Mouse (Mus musculus): ENCODE measurements around the gene Gm5800. TPM values are rescaled to one million over a fixed set of nuclear protein-coding genes. Genes with fewer than 3 reads are reported as not detected.
"Not testable (repeated sequence)": the region's sequence is repeated elsewhere in the genome, so short reads cannot be mapped to it uniquely, and the experiment has no call there.

Gm5800 gene
- total RNA-seq (2015) (not detected in 2 replicates), total RNA-seq (2017) (not detected in 2 replicates)

- no peak for ATAC-seq (replicated peaks; ENCODE audit: poor library complexity)
Measured at GRCm38 (mm10) chr14:51717083-51717482, at the start of gene Gm5800. Gene Gm5800, minus strand, starts transcription at chr14:51717183.

DNA sequence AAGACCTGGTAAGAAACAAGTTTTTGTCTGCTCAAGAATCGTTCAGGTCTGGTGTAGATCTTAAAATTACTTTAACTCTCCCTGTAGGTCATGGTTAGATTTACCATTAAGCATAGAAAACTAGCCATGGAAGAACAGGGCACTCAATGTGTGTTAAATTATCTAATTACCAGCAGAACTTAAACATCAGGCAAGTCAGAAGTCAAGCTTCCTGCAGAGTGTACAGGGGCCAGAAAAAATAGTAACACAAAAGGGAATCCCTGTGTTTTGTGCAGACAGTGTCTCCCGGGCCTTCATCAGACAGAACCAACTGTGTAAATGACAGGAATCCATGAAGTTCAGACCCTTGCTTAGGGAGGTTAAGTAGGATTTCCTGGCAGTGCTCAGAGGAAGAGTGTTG lies 39.0 kb upstream of the Gm5800 start:
- no peak for ATAC-seq (replicated peaks; ENCODE audit: poor library complexity)

DNA sequence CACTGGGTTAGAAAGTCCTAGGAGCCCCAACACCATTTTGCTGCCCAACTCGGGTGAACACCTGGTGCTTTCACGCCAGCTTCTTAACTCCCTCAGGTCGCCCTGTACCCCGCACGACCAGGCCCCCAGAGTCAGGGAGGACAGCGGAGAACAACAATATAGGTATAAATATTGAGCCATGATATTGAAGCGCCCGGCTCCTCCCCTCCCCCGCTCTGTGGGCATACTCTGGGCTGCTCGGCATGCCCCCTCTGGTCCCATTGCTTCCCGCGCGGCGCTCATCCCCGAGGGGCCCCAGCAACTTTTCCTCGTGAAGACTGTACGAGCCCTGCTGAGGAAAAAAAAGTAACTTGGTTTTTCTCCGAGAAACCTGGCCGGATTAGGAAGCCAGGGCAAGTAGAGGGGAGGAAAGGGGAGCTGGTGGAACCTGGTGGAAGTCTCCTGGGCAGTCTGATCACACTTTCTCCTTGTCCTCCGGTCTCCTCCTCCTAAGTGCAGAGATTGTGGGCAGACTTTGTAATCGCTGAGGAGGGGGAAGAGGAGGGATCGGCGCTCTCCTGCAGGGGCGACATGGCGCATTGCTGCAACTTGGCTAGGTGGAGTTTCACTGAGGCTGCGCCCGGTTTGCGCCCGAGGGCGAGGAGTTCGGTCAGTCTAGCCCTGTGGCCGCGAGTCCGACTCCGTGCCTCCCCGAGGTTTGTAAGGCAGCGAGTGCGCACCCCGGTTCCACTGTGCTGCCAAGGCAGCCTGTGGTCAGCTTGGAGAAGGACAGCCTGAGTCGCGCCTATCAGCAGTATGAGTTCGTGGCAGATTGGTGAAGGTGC lies 23.6 kb upstream of the Gm5800 start:
- ATAC-seq (replicated peaks; ENCODE audit: poor library complexity), result no peak

GRCm38 (mm10) chr14:51739150-51739993 lies 22.4 kb upstream of the Gm5800 start:
- no peak for ATAC-seq (replicated peaks; ENCODE audit: poor library complexity)

GRCm38 (mm10) chr14:51738411-51739149 lies 21.6 kb upstream of the Gm5800 start:
- ATAC-seq (replicated peaks; ENCODE audit: poor library complexity), result peak; percentile 39; the same call in 1 of the 2 replicates

GRCm38 (mm10) chr14:51737967-51738366 lies 21.0 kb upstream of the Gm5800 start:
- ATAC-seq (replicated peaks; ENCODE audit: poor library complexity), result no peak

DNA sequence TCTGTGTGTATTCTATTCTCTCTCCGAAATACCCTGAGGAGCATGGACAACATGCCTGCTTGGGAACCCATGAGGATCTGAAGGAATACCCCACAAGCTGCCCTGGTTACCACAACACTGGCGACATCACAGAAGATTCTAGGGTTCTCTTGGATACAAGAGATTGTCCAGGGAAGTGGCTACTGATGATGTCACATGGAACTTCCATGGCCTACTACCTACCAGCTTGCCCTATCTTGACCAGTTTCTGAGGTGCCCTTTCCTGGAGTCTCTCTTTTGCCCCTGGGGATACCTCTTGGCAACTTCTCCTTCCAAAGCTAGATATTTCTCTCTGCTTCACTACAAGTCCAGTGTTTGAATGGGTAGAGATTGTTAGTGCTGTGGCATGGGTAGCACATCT lies 21.6 kb downstream of the Gm5800 start, which contains the start of gene Gm17079:
Gm17079 (minus strand) TSS at position 101 of the 400 bp plus-strand sequence.
- not testable (repeated sequence) for ATAC-seq (replicated peaks; ENCODE audit: poor library complexity)

GRCm38 (mm10) chr14:51677269-51677668 lies 39.7 kb downstream of the Gm5800 start:
- no peak for ATAC-seq (replicated peaks; ENCODE audit: poor library complexity)

Other genes starting within 250 kb of the Gm5800 start
- gene Gm5622, start 164.4 kb downstream of the Gm5800 start, total RNA-seq (2015), result not detected in 2 replicates
- gene Gm5622, start 164.4 kb downstream of the Gm5800 start, total RNA-seq (2017), result not detected in 2 replicates
- not detected in 2 replicates for gene Gm17175, start 143.1 kb downstream of the Gm5800 start, total RNA-seq (2015)
- gene Gm17175, start 143.1 kb downstream of the Gm5800 start, total RNA-seq (2017), result not detected in 2 replicates
- not detected in 2 replicates for gene Gm17174, start 125.0 kb downstream of the Gm5800 start, total RNA-seq (2015)
- not detected in 2 replicates for gene Gm17174, start 125.0 kb downstream of the Gm5800 start, total RNA-seq (2017)
- not detected in 2 replicates for gene Gm17078, start 105.9 kb downstream of the Gm5800 start, total RNA-seq (2015)
- gene Gm17078, start 105.9 kb downstream of the Gm5800 start, total RNA-seq (2017), result not detected in 2 replicates
- not detected in 2 replicates for gene Gm4181, start 81.5 kb downstream of the Gm5800 start, total RNA-seq (2015)
- gene Gm4181, start 81.5 kb downstream of the Gm5800 start, total RNA-seq (2017), result not detected in 2 replicates
- gene Gm17079, start 21.7 kb downstream of the Gm5800 start, total RNA-seq (2015), result not detected in 2 replicates
- not detected in 2 replicates for gene Gm17079, start 21.7 kb downstream of the Gm5800 start, total RNA-seq (2017)
- gene Ang4, start 56.4 kb upstream of the Gm5800 start, total RNA-seq (2015), result not detected in 2 replicates
- not detected in 2 replicates for gene Ang4, start 56.4 kb upstream of the Gm5800 start, total RNA-seq (2017)
- gene AY358078, start 82.9 kb upstream of the Gm5800 start, total RNA-seq (2015), result not detected in 2 replicates
- not detected in 2 replicates for gene AY358078, start 82.9 kb upstream of the Gm5800 start, total RNA-seq (2017)
- gene Ear6, start 136.5 kb upstream of the Gm5800 start, total RNA-seq (2015), result 5.8 and 12.8 TPM in 2 replicates
- 7.5 and 19.0 TPM in 2 replicates for gene Ear6, start 136.5 kb upstream of the Gm5800 start, total RNA-seq (2017)
- gene Mettl17, start 167.7 kb upstream of the Gm5800 start, total RNA-seq (2015), result 6.7 and 10.1 TPM in 2 replicates
- gene Mettl17, start 167.7 kb upstream of the Gm5800 start, total RNA-seq (2017), result 14.7 and 15.5 TPM in 2 replicates
- 0.10 and 0.34 TPM in 2 replicates for gene Slc39a2, start 175.7 kb upstream of the Gm5800 start, total RNA-seq (2015)
- 0.17 TPM in 1 of 2 replicates, not detected in the other for gene Slc39a2, start 175.7 kb upstream of the Gm5800 start, total RNA-seq (2017)
- gene Ndrg2, start 197.0 kb upstream of the Gm5800 start, total RNA-seq (2015), result 8.9 and 10.4 TPM in 2 replicates
- gene Ndrg2, start 197.0 kb upstream of the Gm5800 start, total RNA-seq (2017), result 7.0 and 15.6 TPM in 2 replicates
- gene Tppp2, start 201.2 kb upstream of the Gm5800 start, total RNA-seq (2015), result not detected in 2 replicates
- not detected in 2 replicates for gene Tppp2, start 201.2 kb upstream of the Gm5800 start, total RNA-seq (2017)
- gene Rnase13, start 205.6 kb upstream of the Gm5800 start, total RNA-seq (2015), result not detected in 2 replicates
- not detected in 2 replicates for gene Rnase13, start 205.6 kb upstream of the Gm5800 start, total RNA-seq (2017)